Mouse (Mus musculus): ENCODE data around the gene Phf11b. TPM values are rescaled to one million over a fixed set of nuclear protein-coding genes. Genes with fewer than 3 reads are reported as not detected.
"Not testable (repeated sequence)": the region's sequence is repeated elsewhere in the genome, so short reads cannot be mapped to it uniquely, and the experiment has no call there.

Phf11b gene
- 0.72 and 1.1 TPM in 2 replicates for polyA plus RNA-seq (2014; fragmentation: Nextera tagmentation; extraction: Ambion mirVana)

DNA sequence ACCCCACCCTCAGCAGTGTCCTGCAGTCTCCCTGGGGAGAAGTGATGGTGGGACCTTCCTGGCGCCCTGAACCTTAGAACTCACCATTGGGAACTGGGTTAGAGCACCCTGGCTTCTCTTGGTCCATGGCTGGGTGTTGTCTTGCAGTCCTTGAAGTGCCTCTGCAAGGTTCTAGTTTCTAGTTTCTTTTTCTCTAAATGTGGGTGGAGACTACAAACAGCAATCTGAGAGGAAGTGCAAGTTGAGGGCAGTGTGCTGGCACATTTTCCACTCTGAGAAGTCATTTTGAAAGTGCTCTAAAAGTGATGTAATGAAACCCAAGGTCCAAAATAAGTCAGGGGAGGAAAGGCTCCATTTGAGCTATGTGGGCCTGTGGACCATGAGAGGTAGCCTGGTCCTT, at the start of gene Phf11b:
TSS of gene Phf11b (minus strand) at position 163 of the 400 bp plus-strand sequence.
- not testable (repeated sequence) for ATAC-seq (ENCODE audit: low read depth); H3K4me1 ChIP-seq (ENCODE audit: control insufficient read depth, insufficient read depth, low read length); DNase-seq (ENCODE audit: low spot score); H3K9me3 ChIP-seq (ENCODE audit: control insufficient read depth, low read length); H3K27me3 ChIP-seq (replicated peaks; ENCODE audit: control insufficient read depth, insufficient read depth, low read length); H3K4me2 ChIP-seq (ENCODE audit: low read depth, low read length); H3K4me3 ChIP-seq (ENCODE audit: low read depth, low read length); H3K36me3 ChIP-seq (ENCODE audit: control insufficient read depth, insufficient read depth, low read length); H3K27ac ChIP-seq (replicated peaks; ENCODE audit: low read depth, low read length); H3K9ac ChIP-seq (ENCODE audit: low read depth, low read length)
- 86% methylated on average over 1 of the region's 1 CpGs for WGBS

GRCm38 (mm10) chr14:59390181-59390580, 49.0 kb upstream of the Phf11b start:
- not testable (repeated sequence) for H3K9ac ChIP-seq (ENCODE audit: low read depth, low read length); DNase-seq (ENCODE audit: low spot score); H3K4me3 ChIP-seq (ENCODE audit: low read depth, low read length); H3K27me3 ChIP-seq (replicated peaks; ENCODE audit: control insufficient read depth, insufficient read depth, low read length); H3K4me2 ChIP-seq (ENCODE audit: low read depth, low read length); H3K9me3 ChIP-seq (ENCODE audit: control insufficient read depth, low read length); H3K27ac ChIP-seq (replicated peaks; ENCODE audit: low read depth, low read length); H3K36me3 ChIP-seq (ENCODE audit: control insufficient read depth, insufficient read depth, low read length); H3K4me1 ChIP-seq (ENCODE audit: control insufficient read depth, insufficient read depth, low read length)
- peak; percentile 12; the same call in 1 of the 2 replicates for ATAC-seq (ENCODE audit: low read depth)
- WGBS, result 61% methylated on average over 2 of the region's 4 CpGs

GRCm38 (mm10) chr14:59389532-59389931, 48.4 kb upstream of the Phf11b start:
- H3K27me3 ChIP-seq (replicated peaks; ENCODE audit: control insufficient read depth, insufficient read depth, low read length), result no peaks in the 10 kb centered on the region
- no peak overlapping the region for H3K4me2 ChIP-seq (ENCODE audit: low read depth, low read length)
- no peak overlapping the region for H3K9ac ChIP-seq (ENCODE audit: low read depth, low read length)
- 70% methylated on average over 1 of the region's 1 CpGs for WGBS
- H3K4me1 ChIP-seq (ENCODE audit: control insufficient read depth, insufficient read depth, low read length), result no peaks in the 10 kb centered on the region
- ATAC-seq (ENCODE audit: low read depth), result no peak
- no peak overlapping the region for H3K4me3 ChIP-seq (ENCODE audit: low read depth, low read length)
- DNase-seq (ENCODE audit: low spot score), result no peak
- no peak overlapping the region for H3K27ac ChIP-seq (replicated peaks; ENCODE audit: low read depth, low read length)
- no peaks in the 10 kb centered on the region for H3K9me3 ChIP-seq (ENCODE audit: control insufficient read depth, low read length)
- H3K36me3 ChIP-seq (ENCODE audit: control insufficient read depth, insufficient read depth, low read length), result no peaks in the 10 kb centered on the region

DNA sequence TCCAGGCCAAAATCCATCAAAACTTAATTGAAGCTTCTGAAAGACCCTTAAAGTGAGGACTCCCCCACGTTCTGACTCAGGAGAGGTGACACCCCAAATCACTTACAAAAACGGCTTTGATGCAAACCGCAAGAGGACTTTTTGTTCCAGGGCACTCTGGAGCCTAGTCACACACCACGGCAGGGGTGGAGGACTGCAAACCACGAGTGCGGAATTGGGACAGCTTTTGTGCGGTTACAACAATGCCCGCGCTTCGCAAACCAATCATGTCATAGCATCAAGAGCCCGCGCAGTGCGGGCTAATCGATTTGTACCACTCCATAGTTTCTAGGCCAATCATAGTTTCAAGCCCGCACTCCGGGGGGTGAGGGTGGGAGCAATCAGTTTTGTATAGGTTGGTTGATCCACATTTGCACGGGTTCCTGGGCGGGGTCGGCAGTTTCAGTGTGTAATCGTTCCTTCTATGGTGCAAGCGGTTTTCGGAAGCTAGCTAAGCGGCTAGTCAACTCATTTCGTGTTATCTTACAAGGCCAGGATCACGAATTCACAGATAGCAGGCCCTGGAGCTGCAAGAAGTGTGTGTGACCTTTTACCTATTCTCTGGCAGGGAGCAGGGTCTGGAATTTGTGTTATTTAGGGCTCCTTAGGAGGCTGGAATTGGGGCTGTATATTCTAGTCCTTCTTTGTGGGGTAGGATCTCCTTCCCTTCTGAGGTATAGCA, 29.4 kb upstream of the Phf11b start:
- 92% methylated on average over 25 of the region's 25 CpGs for WGBS
- H3K36me3 ChIP-seq (ENCODE audit: control insufficient read depth, insufficient read depth, low read length), result no peaks in the 10 kb centered on the region
- H3K4me3 ChIP-seq (ENCODE audit: low read depth, low read length), result no peak overlapping the region
- ATAC-seq (ENCODE audit: low read depth) (no peak), DNase-seq (ENCODE audit: low spot score) (no peak)
- no peak overlapping the region for H3K9ac ChIP-seq (ENCODE audit: low read depth, low read length)
- H3K27me3 ChIP-seq (replicated peaks; ENCODE audit: control insufficient read depth, insufficient read depth, low read length), result no peaks in the 10 kb centered on the region
- H3K4me2 ChIP-seq (ENCODE audit: low read depth, low read length), result no peak overlapping the region
- no peaks in the 10 kb centered on the region for H3K4me1 ChIP-seq (ENCODE audit: control insufficient read depth, insufficient read depth, low read length)
- H3K27ac ChIP-seq (replicated peaks; ENCODE audit: low read depth, low read length), result no peak overlapping the region
- peaks cover 4% of the 10 kb centered on the region; the same call in 1 of the 2 replicates for H3K9me3 ChIP-seq (ENCODE audit: control insufficient read depth, low read length)

DNA sequence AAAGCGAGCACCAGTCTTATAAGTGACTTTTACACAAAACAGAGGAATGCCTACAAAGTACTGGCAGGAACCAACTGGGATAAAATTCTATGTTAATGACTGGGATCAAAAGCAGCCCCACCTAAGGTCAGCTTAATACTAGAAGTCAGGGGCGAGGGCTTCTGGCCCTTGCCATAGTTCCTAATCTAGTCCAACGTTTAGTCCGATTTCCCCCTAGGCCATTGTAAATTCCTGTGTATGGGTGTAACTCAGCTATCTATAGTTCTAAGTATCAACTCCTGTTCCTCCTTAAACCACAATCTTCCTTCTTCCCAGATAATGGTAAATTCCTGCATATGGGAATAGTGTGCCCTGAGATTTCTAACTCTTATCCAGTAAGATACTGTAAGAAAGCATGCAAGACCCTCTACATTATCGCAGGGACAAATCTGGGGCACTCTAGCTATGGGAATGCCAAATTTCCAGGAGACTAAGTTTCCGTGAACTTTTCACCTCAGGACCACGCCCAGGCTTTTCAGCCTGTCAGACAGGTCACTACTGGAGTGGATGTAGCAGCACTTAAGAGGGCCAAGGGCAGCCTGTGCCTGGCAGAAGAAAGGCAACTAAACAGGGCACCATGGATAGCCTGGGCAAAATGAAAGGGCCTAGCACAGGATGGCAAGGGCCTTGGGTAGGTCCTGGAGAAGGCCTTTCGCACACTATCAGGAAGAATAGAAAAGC, 25.4 kb upstream of the Phf11b start:
- Histone ChIP-seq H3K27ac (replicated peaks; ENCODE audit: low read depth, low read length) (no peak overlapping the region), H3K4me1 (ENCODE audit: control insufficient read depth, insufficient read depth, low read length) (no peaks in the 10 kb centered on the region), H3K36me3 (ENCODE audit: control insufficient read depth, insufficient read depth, low read length) (no peaks in the 10 kb centered on the region), H3K27me3 (replicated peaks; ENCODE audit: control insufficient read depth, insufficient read depth, low read length) (no peaks in the 10 kb centered on the region), H3K9ac (ENCODE audit: low read depth, low read length) (no peak overlapping the region), H3K4me2 (ENCODE audit: low read depth, low read length) (no peak overlapping the region), H3K9me3 (ENCODE audit: control insufficient read depth, low read length) (peaks cover 4% of the 10 kb centered on the region; the same call in 1 of the 2 replicates), H3K4me3 (ENCODE audit: low read depth, low read length) (no peak overlapping the region)
- DNase-seq (ENCODE audit: low spot score), result no peak
- ATAC-seq (ENCODE audit: low read depth), result no peak
- WGBS, result 75% methylated on average over 8 of the region's 8 CpGs

DNA sequence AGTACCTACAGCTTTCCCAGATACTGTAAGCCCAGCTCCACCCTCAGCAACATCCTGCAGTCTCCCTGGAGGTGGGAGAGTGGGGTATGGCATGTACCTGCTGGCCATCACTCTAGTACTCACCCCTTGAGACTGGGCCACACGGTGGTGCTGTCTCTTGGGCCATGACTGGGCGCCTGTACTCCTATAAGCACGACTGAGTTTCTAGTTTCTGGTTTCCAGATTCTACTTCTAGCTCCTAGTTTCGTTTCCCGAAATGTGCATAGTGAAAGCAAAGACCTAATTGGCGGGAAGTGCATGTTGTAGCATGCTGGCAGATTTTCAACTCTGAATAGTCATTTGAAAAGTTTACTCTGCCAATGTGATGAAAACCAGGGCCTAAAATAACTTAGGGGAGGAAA, 24.1 kb upstream of the Phf11b start, which contains the start of gene Phf11d:
TSS of gene Phf11d (minus strand) at position 227 of the 401 bp plus-strand sequence.
- ATAC-seq (ENCODE audit: low read depth) (no peak), DNase-seq (ENCODE audit: low spot score) (peak; percentile 78)
- Histone ChIP-seq H3K27me3 (replicated peaks; ENCODE audit: control insufficient read depth, insufficient read depth, low read length) (no peaks in the 10 kb centered on the region), H3K4me2 (ENCODE audit: low read depth, low read length) (0 out of 2 replicates have a peak within 1 kb of the TSS, but pooled peaks have one; percentile 1), H3K9ac (ENCODE audit: low read depth, low read length) (no peak within 1 kb of the TSS), H3K4me1 (ENCODE audit: control insufficient read depth, insufficient read depth, low read length) (no peaks in the 10 kb centered on the region), H3K4me3 (ENCODE audit: low read depth, low read length) (no peak within 1 kb of the TSS), H3K36me3 (ENCODE audit: control insufficient read depth, insufficient read depth, low read length) (no peaks in the 10 kb centered on the region), H3K9me3 (ENCODE audit: control insufficient read depth, low read length) (no peaks in the 10 kb centered on the region), H3K27ac (replicated peaks; ENCODE audit: low read depth, low read length) (0 out of 2 replicates have a peak within 1 kb of the TSS, but pooled peaks have one; percentile 12)
- WGBS, result 67% methylated on average over 6 of the region's 6 CpGs

GRCm38 (mm10) chr14:59339541-59339940, 1.6 kb downstream of the Phf11b start:
- WGBS, result 69% methylated on average over 1 of the region's 1 CpGs
- ATAC-seq (ENCODE audit: low read depth), result no peak
- H3K9me3 ChIP-seq (ENCODE audit: control insufficient read depth, low read length), result no peaks in the 10 kb centered on the region

GRCm38 (mm10) chr14:59336056-59336455, 5.1 kb downstream of the Phf11b start:
- H3K27ac ChIP-seq (replicated peaks; ENCODE audit: low read depth, low read length); H3K27me3 ChIP-seq (replicated peaks; ENCODE audit: control insufficient read depth, insufficient read depth, low read length); H3K4me3 ChIP-seq (ENCODE audit: low read depth, low read length); ATAC-seq (ENCODE audit: low read depth); DNase-seq (ENCODE audit: low spot score); H3K9me3 ChIP-seq (ENCODE audit: control insufficient read depth, low read length); H3K36me3 ChIP-seq (ENCODE audit: control insufficient read depth, insufficient read depth, low read length); H3K4me2 ChIP-seq (ENCODE audit: low read depth, low read length); H3K4me1 ChIP-seq (ENCODE audit: control insufficient read depth, insufficient read depth, low read length); H3K9ac ChIP-seq (ENCODE audit: low read depth, low read length): not testable (repeated sequence)
- 74% methylated on average over 3 of the region's 3 CpGs for WGBS

More at GRCm38 (mm10) chr14:59339541-59339940, 1.6 kb downstream of the Phf11b start:
- Histone ChIP-seq H3K27ac (replicated peaks; ENCODE audit: low read depth, low read length) (no peak overlapping the region), H3K36me3 (ENCODE audit: control insufficient read depth, insufficient read depth, low read length) (no peaks in the 10 kb centered on the region), H3K4me1 (ENCODE audit: control insufficient read depth, insufficient read depth, low read length) (no peaks in the 10 kb centered on the region), H3K27me3 (replicated peaks; ENCODE audit: control insufficient read depth, insufficient read depth, low read length) (no peaks in the 10 kb centered on the region), H3K4me3 (ENCODE audit: low read depth, low read length) (no peak overlapping the region), H3K9ac (ENCODE audit: low read depth, low read length) (no peak overlapping the region), H3K4me2 (ENCODE audit: low read depth, low read length) (no peak overlapping the region)
- DNase-seq (ENCODE audit: low spot score), result no peak

Measured in embryonic facial prominence, embryonic 14.5 days (tissue).